Mouse (Mus musculus) stomach, embryonic 16.5 days (tissue): ENCODE data around the gene Zbtb24. TPM values are rescaled to one million over a fixed set of nuclear protein-coding genes. Genes with fewer than 3 reads are reported as not detected.
"Not testable (repeated sequence)": the region's sequence is repeated elsewhere in the genome, so short reads cannot be mapped to it uniquely, and the experiment has no call there.

Source experiments
- ATAC-seq: fragments of 200-750 bp; cut with Nextera tagmentation; 2 replicates; pipeline ENCODE4 v1.8.0; 2017; ENCODE audit warnings: moderate number of reproducible peaks, moderate TSS enrichment; ENCODE audit not compliant: insufficient read depth, low FRiP score
- H3K27ac ChIP-seq: fragments of 300-500 bp; sonication (generic); 2 replicates; pipeline ENCODE4 v1.5.1; 2014; ENCODE audit warnings: low read length
- H3K27me3 ChIP-seq: fragments of 300-500 bp; sonication (generic); 2 replicates; pipeline ENCODE4 v1.6.1; 2014; ENCODE audit warnings: low read length, control low read depth, mixed read lengths; ENCODE audit not compliant: control insufficient read depth, insufficient read depth
- H3K36me3 ChIP-seq: fragments of 300-500 bp; sonication (generic); 2 replicates; pipeline ENCODE4 v1.6.1; 2014; ENCODE audit warnings: low read length; ENCODE audit not compliant: control insufficient read depth, insufficient read depth
- H3K4me1 ChIP-seq: fragments of 300-500 bp; sonication (generic); 2 replicates; pipeline ENCODE4 v1.6.1; 2014; ENCODE audit warnings: low read length, control low read depth, mixed read lengths; ENCODE audit not compliant: control insufficient read depth, insufficient read depth
- H3K4me2 ChIP-seq: fragments of 300-500 bp; sonication (generic); 2 replicates; pipeline ENCODE4 v1.6.1; 2014; ENCODE audit warnings: low read depth, low read length, mixed read lengths
- H3K4me3 ChIP-seq: fragments of 300-500 bp; sonication (generic); replicated peaks from 2 replicates; pipeline ENCODE4 v1.5.1; 2014; ENCODE audit warnings: mild to moderate bottlenecking, low read length
- H3K9ac ChIP-seq: fragments of 300-500 bp; sonication (generic); 2 replicates; pipeline ENCODE4 v1.6.1; 2014; ENCODE audit warnings: low read length
- H3K9me3 ChIP-seq: fragments of 300-500 bp; sonication (generic); replicated peaks from 2 replicates; pipeline ENCODE4 v1.6.1; 2016; ENCODE audit warnings: low read length, control low read depth; ENCODE audit not compliant: control insufficient read depth
- WGBS: fragments of 180-500 bp; shearing (Covaris S2); extraction: QIAGEN DNeasy Blood & Tissue Kit; methylation state at CpG from one replicate; pipeline ENCODE4 v1.1.7; 2014; 5-methylcytosine and 5-hydroxymethylcytosine counted together
- polyA plus RNA-seq: library from polyadenylated mRNA; unstranded; fragments of >200 nt; fragmentation: Nextera tagmentation; extraction: Ambion mirVana; gene quantifications from 2 replicates; pipeline ENCODE4 v1.2.1, GENCODE M21; 2015

The Zbtb24 gene
- polyA plus RNA-seq, 1 experiment from 2014 or later: 16.2 TPM

DNA sequence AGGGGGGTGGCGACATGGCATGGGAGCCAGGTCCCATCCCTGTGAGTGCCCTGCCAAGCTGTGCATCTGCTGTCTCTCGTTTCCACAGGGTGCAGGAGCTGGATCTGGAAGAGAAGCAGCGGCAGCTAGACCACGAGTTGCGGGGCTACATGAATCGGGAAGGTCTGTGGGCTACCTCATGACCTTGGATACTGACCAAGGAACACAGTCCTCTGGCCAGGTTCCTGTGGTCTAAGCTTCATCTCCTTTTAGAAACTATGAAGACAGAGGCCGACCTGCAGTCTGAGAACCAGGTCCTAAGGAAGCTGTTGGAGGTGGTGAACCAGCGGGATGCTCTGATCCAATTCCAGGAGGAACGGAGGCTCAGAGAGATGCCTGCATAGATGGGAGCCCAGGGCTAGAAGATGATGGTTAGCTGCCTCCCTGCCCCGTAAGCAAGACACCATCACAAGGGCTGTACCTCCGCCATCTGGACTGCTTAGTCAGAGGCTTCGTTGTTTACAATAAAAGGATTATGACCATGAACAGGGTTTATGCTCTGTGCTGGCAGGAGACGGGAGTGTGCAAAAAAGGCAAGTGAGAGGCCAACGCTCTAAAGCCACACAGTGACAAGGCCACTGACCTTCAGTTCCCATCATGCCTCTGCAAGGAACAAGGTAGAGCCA, 36.5 kb downstream of the Zbtb24 start:
- Histone ChIP-seq H3K27ac (no peak overlapping the region), H3K27me3 (no peaks in the 10 kb centered on the region), H3K4me1 (peaks cover 17% of the 10 kb centered on the region), H3K4me2 (no peak overlapping the region), H3K9me3 (no peaks in the 10 kb centered on the region), H3K9ac (no peak overlapping the region), H3K36me3 (0 out of 2 replicates have a peak, but pooled peaks cover 3% of the 10 kb centered on the region), H3K4me3 (no peak overlapping the region)
- WGBS: 71% methylated on average over 14 of the region's 14 CpGs
- no peak for ATAC-seq

DNA sequence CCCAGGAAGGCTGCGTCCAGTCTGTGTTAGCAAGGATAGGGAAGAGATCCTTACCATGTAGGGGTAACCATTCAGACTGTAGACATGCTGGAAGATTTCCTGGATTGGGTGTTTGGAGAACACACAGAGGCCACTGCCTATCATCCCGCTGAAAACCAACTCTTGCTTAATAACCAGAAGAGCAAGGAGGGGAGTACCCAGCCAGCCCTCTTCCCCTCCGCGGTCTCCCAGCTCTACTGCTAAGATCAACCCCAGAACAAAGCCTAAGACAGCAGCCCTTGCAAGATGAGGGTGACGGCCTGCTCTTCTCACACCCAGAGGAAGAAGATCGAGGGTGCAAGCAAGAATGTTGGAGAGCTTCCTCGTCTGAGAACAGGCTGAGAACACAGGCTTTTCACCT, 38.7 kb downstream of the Zbtb24 start:
- no peaks in the 10 kb centered on the region for H3K36me3 ChIP-seq
- peaks cover 17% of the 10 kb centered on the region for H3K4me1 ChIP-seq
- H3K9ac ChIP-seq: peak overlapping the region; percentile 85
- H3K27me3 ChIP-seq: no peaks in the 10 kb centered on the region
- WGBS: 23% methylated on average over 7 of the region's 7 CpGs
- no peaks in the 10 kb centered on the region for H3K9me3 ChIP-seq
- no peak for ATAC-seq
- peak overlapping the region; percentile 79 for H3K4me3 ChIP-seq
- H3K4me2 ChIP-seq: peak overlapping the region; percentile 100
- no peak overlapping the region for H3K27ac ChIP-seq

DNA sequence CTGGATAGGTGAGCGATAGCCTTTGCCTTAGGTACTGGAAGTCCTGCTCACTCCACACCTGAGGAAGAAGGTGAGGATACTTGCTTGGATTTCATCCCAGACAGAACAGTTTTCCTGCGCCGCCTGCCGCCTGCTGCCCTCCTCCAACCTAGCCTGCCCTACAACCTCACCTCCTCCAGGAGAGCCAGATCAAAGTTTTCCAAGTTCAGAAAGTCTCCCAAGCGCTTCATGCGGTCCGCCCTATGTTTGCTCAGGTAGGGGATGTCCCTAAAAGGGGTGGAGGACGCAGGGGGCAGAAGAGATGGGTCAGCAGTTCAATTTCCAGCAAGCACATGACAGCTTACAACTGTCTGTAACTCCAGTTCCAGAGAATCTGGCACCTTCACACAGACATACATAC, 39.1 kb downstream of the Zbtb24 start:
- Histone ChIP-seq H3K9ac (peak overlapping the region; percentile 85), H3K4me3 (peak overlapping the region; percentile 79), H3K36me3 (no peaks in the 10 kb centered on the region), H3K9me3 (no peaks in the 10 kb centered on the region), H3K27me3 (no peaks in the 10 kb centered on the region), H3K27ac (no peak overlapping the region), H3K4me2 (peak overlapping the region; percentile 100), H3K4me1 (peaks cover 17% of the 10 kb centered on the region)
- 22% methylated on average over 8 of the region's 8 CpGs for WGBS
- no peak for ATAC-seq

DNA sequence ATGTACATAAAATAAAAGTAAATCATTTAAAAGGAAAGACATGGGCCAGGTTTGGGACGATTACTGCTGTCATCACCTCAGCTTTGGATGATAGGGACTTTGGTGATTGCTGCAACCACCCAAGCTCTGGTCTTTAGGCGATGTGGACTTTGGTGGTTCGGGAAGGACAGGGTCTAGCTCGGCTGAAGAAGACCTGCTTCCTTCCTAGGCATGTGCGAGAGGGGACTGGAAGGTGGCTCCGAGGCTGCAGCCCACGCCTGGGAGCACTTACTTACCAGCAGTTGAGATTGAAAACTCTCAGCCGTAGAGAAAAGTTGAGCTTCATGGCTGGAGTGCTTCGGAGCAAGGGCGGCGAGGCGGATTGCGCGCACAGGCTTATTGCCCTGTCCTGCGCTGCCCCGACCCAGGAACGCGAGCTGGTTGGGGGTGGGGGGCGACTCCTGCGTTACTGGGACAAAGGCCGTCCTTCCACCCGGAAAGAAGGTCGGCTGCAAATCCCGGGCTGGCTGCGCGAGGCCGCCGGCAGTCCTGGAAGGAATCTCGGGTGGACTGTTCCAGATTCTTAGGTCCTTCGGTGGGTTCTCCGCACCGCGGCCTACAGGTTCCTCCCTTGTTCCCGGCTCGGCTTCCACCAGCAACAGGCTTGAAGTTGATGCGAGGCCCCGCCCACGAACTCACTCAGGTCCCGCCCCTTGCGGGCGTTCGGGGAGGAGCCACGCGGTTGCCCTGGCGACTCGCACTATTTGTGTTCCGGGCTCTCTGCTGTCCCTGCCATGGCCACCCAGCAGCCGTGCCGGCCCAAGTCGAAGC, 39.7 kb downstream of the Zbtb24 start, which contains the start of the genes Smpd2 and Ppil6:
Smpd2 (minus strand) TSS at position 662 of the 810 bp plus-strand sequence.
Ppil6 (plus strand) TSS at position 732 of the 810 bp plus-strand sequence.
- no peaks in the 10 kb centered on the region for H3K36me3 ChIP-seq
- WGBS: under 1% methylated on average over 50 of the region's 50 CpGs
- H3K9me3 ChIP-seq: no peaks in the 10 kb centered on the region
- peaks cover 17% of the 10 kb centered on the region for H3K4me1 ChIP-seq
- H3K9ac ChIP-seq: peak within 1 kb of the TSS; percentile 85
- peak within 1 kb of the TSS; percentile 100 for H3K4me2 ChIP-seq
- peak within 1 kb of the TSS; percentile 79 for H3K4me3 ChIP-seq
- no peaks in the 10 kb centered on the region for H3K27me3 ChIP-seq
- peak within 1 kb of the TSS; percentile 64 for H3K27ac ChIP-seq
- ATAC-seq: peak; percentile 92

DNA sequence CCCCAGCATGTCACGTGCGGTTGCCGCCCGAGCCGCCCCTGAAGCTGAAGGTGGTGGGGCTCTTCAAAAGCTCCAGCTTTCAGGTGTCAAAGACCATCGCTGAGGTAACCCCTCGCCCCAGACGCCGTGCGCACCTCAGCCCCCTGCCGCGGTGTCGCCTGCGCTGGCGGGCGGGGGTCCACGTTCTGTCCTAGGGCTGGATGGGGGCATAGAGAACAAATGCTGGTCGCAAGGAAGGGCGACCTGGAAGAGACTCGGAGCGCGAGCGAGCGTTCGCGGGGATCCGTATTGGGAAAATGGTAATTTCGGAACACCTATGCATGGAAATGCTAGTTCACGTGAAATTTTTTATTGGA, 40.3 kb downstream of the Zbtb24 start:
- no peak for ATAC-seq
- Histone ChIP-seq H3K4me2 (peak overlapping the region; percentile 100), H3K9ac (peak overlapping the region; percentile 85), H3K27me3 (no peaks in the 10 kb centered on the region), H3K4me3 (peak overlapping the region; percentile 79), H3K4me1 (peaks cover 17% of the 10 kb centered on the region), H3K36me3 (no peaks in the 10 kb centered on the region), H3K27ac (no peak overlapping the region), H3K9me3 (no peaks in the 10 kb centered on the region)
- WGBS: under 1% methylated on average over 29 of the region's 29 CpGs

DNA sequence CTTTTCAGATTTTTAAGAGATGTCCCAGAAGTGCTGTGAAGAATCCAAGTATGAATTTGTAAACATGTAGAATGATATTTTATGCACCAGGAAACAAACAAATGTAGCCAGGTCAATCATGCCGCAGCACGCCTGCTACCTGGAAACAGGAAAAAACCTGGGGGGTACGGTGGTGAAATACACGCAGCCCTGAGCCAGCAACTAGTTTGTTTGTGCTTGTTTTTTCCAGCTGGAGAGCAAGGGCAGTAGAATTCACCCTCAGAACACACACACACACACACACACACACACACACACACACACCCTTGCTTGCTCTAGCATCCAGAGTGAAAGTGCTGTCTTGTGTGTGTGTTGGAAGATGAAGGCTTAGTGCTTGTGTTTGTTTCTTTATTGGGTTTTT, 40.9 kb downstream of the Zbtb24 start:
- 41% methylated on average over 4 of the region's 4 CpGs for WGBS
- peaks cover 17% of the 10 kb centered on the region for H3K4me1 ChIP-seq
- no peaks in the 10 kb centered on the region for H3K9me3 ChIP-seq
- H3K4me3 ChIP-seq: no peak overlapping the region
- no peak overlapping the region for H3K27ac ChIP-seq
- no peaks in the 10 kb centered on the region for H3K36me3 ChIP-seq
- no peak for ATAC-seq
- H3K27me3 ChIP-seq: no peaks in the 10 kb centered on the region
- H3K9ac ChIP-seq: no peak overlapping the region
- no peak overlapping the region for H3K4me2 ChIP-seq

DNA sequence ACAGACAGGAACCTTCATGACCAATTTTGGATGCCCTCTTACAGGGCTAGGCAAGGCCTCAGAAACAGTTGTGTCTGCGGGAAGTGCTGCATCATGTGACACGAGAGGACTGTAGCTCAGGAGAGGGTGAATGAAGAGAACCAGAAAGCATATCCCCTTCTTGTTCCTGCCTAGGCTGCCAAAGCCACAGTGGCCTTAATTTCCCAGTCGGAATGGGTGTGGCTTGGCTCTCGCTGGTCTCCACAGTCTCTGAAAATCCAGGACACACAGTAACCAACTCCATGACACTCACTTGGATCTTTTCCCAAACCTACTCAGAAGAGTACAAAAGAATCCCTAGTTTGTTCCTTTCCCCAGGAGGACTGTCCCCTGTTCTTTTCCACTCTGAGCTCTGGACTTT, 50.8 kb downstream of the Zbtb24 start:
- Histone ChIP-seq H3K4me1 (no peaks in the 10 kb centered on the region), H3K27me3 (no peaks in the 10 kb centered on the region), H3K4me2 (no peak overlapping the region), H3K4me3 (no peak overlapping the region), H3K27ac (no peak overlapping the region), H3K9ac (no peak overlapping the region), H3K9me3 (no peaks in the 10 kb centered on the region), H3K36me3 (no peaks in the 10 kb centered on the region)
- WGBS: 57% methylated on average over 4 of the region's 4 CpGs
- no peak for ATAC-seq

DNA sequence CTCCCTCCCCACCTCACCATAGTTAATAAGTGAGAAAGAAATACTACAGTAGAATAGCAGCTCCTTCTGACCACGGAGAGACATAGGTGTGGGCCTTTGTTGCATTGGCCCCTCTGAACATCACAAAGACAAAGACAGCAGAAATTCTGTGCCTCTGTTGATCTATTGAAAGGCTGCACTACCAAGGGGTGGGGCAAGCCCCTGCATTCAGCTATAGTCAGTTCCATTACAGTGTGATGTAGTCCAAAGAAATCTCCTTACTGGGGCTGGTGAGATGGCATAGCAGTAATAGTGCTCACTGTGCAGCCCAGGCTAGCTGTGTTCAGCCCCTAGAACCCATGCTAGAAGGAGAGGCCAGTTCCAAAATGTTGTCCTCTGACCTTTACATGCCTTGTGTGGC, 54.8 kb downstream of the Zbtb24 start:
- Histone ChIP-seq H3K36me3 (no peaks in the 10 kb centered on the region), H3K4me1 (peaks cover 2% of the 10 kb centered on the region; the same call in 1 of the 2 replicates), H3K27ac (no peak overlapping the region), H3K27me3 (no peaks in the 10 kb centered on the region), H3K4me2 (no peak overlapping the region), H3K9me3 (no peaks in the 10 kb centered on the region), H3K4me3 (no peak overlapping the region), H3K9ac (no peak overlapping the region)
- ATAC-seq: no peak
- 82% methylated on average over 1 of the region's 1 CpGs for WGBS

DNA sequence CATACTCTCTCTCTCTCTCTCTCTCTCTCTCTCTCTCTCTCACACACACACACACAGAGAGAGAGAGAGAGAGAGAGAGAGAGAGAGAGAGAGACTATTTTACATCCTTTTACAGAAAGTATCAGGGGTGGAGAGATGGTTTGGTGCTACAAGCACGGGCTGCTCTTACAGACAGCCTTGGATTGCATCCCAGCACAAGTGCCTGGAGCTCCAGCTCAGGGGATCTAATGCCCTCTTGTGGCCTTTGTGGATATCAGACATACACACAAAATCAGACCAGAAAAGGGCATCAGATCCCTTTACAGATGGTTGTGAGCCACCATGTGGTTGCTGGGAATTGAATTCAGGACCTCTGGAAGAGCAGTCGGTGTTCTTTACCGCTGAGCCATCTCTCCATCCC, 55.3 kb downstream of the Zbtb24 start:
- not testable (repeated sequence) for H3K4me3 ChIP-seq, H3K36me3 ChIP-seq, H3K4me2 ChIP-seq, H3K27ac ChIP-seq, H3K4me1 ChIP-seq, H3K9ac ChIP-seq, H3K9me3 ChIP-seq, H3K27me3 ChIP-seq
- WGBS: 2% methylated on average over 3 of the region's 3 CpGs
- peak; percentile 58; the same call in 1 of the 2 replicates for ATAC-seq
